Mouse (Mus musculus): Measurements from ENCODE around the gene Foxk2. TPM values are rescaled to one million over a fixed set of nuclear protein-coding genes. Genes with fewer than 3 reads are reported as not detected.

Foxk2 gene
- polyA plus RNA-seq, 2 experiments = 3.1 to 9.9 TPM

- Histone ChIP-seq H3K9me3 (ENCODE audit: control insufficient read depth, low read length) (no peaks in the 10 kb centered on the region), H3K9ac (replicated peaks) (no peak overlapping the region), H3K27me3 (ENCODE audit: control insufficient read depth, insufficient read depth, low read length) (no peaks in the 10 kb centered on the region), H3K4me1 (replicated peaks; ENCODE audit: control insufficient read depth in 2 of 2, insufficient read depth in 2 of 2, low read length in 1 of 2) (no peaks in the 10 kb centered on the region), H3K4me3 (ENCODE audit: insufficient read depth in 1 of 2, low read depth in 2 of 2, low read length in 2 of 2) (no peak overlapping the region), H3K36me3 (replicated peaks; ENCODE audit: control insufficient read depth, insufficient read depth, low read depth) (peaks cover 99% of the 10 kb centered on the region), H3K4me2 (ENCODE audit: low read depth) (no peak overlapping the region), H3K27ac (no peak overlapping the region)
- TF ChIP-seq CTCF (IDR thresholded peaks at IDR 0.05; ENCODE audit: low read depth) = no peak
- no peak for TF ChIP-seq EP300 (IDR thresholded peaks at IDR 0.05; ENCODE audit: low read depth)
- no peak for ATAC-seq (ENCODE audit: insufficient read depth)
- no peak for DNase-seq (ENCODE audit: low read depth in 3 of 3, low spot score in 3 of 3)
- WGBS (ENCODE audit: insufficient replicate concordance) = 92% methylated on average over 8 of the region's 8 CpGs
These were observed 9.6 kb upstream of the Foxk2 start for GRCm38 (mm10) chr11:121250196-121250595.

- Histone ChIP-seq H3K27me3 (ENCODE audit: control insufficient read depth, insufficient read depth, low read length) (no peaks in the 10 kb centered on the region), H3K4me1 (replicated peaks; ENCODE audit: control insufficient read depth in 2 of 2, insufficient read depth in 2 of 2, low read length in 1 of 2) (peaks cover 4 to 17% of the 10 kb centered on the region in 2 experiments), H3K27ac (peak overlapping the region; percentile 65), H3K36me3 (replicated peaks; ENCODE audit: control insufficient read depth, insufficient read depth, low read depth) (peaks cover 38% of the 10 kb centered on the region), H3K9ac (replicated peaks) (peak overlapping the region; percentile 97), H3K4me2 (ENCODE audit: low read depth) (peak overlapping the region; percentile 87), H3K9me3 (ENCODE audit: control insufficient read depth, low read length) (no peaks in the 10 kb centered on the region), H3K4me3 (ENCODE audit: insufficient read depth in 1 of 2, low read depth in 2 of 2, low read length in 2 of 2) (peak overlapping the region; percentile 99 to 100)
- TF ChIP-seq EP300 (IDR thresholded peaks at IDR 0.05; ENCODE audit: low read depth) (no peak), CTCF (IDR thresholded peaks at IDR 0.05; ENCODE audit: low read depth) (no peak)
- peak; percentile 54 for ATAC-seq (ENCODE audit: insufficient read depth)
- WGBS (ENCODE audit: insufficient replicate concordance) = under 1% methylated on average over 59 of the region's 60 CpGs
- no peak for DNase-seq (ENCODE audit: low read depth in 3 of 3, low spot score in 3 of 3)
These were observed 569 bp downstream of the Foxk2 start for GRCm38 (mm10) chr11:121260211-121260906.

- TF ChIP-seq CTCF (IDR thresholded peaks at IDR 0.05; ENCODE audit: low read depth) (no peak), EP300 (IDR thresholded peaks at IDR 0.05; ENCODE audit: low read depth) (no peak)
- H3K9me3 ChIP-seq (ENCODE audit: control insufficient read depth, low read length) = no peaks in the 10 kb centered on the region
- DNase-seq (ENCODE audit: low read depth in 3 of 3, low spot score in 3 of 3) = no peak
- peaks cover 4 to 17% of the 10 kb centered on the region in 2 experiments for H3K4me1 ChIP-seq (replicated peaks; ENCODE audit: control insufficient read depth in 2 of 2, insufficient read depth in 2 of 2, low read length in 1 of 2)
- H3K27ac ChIP-seq = no peak overlapping the region
- H3K27me3 ChIP-seq (ENCODE audit: control insufficient read depth, insufficient read depth, low read length) = no peaks in the 10 kb centered on the region
- 36% methylated on average over 2 of the region's 2 CpGs for WGBS (ENCODE audit: insufficient replicate concordance)
- peak overlapping the region; percentile 97 for H3K9ac ChIP-seq (replicated peaks)
- H3K36me3 ChIP-seq (replicated peaks; ENCODE audit: control insufficient read depth, insufficient read depth, low read depth) = peaks cover 31% of the 10 kb centered on the region
- no peak for ATAC-seq (ENCODE audit: insufficient read depth)
- peak overlapping the region; percentile 87 for H3K4me2 ChIP-seq (ENCODE audit: low read depth)
- peak overlapping the region; percentile 99 to 100 for H3K4me3 ChIP-seq (ENCODE audit: insufficient read depth in 1 of 2, low read depth in 2 of 2, low read length in 2 of 2)
These were observed 1.3 kb downstream of the Foxk2 start for GRCm38 (mm10) chr11:121261074-121261473.

DNA sequence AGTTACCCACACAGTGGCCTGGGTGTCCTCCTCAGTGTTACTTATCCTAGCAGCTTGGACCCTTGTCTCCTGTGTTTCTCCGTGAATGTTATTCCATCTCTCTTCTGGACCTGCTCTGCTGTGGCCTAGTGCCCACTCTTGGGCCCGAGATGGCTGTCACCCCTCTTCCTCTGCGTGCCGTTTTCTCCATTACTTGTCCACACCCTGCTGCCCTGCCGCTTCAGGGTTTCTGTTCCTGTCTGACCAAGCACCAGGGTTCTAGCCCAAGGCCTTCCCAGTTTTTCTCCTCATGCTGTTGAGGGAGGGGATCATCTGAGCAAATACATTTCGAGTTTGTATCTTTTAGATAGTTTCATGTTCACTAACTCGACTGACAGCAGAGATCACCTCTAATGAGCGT lies 17.7 kb downstream of the Foxk2 start:
- ATAC-seq (ENCODE audit: insufficient read depth) (no peak), DNase-seq (ENCODE audit: low read depth in 3 of 3, low spot score in 3 of 3) (no peak)
- no peak overlapping the region for H3K9ac ChIP-seq (replicated peaks)
- H3K4me1 ChIP-seq (replicated peaks; ENCODE audit: control insufficient read depth in 2 of 2, insufficient read depth in 2 of 2, low read length in 1 of 2) = peaks cover 0 to 9% of the 10 kb centered on the region in 2 experiments; a peak in 3 of 4 replicates
- no peak overlapping the region for H3K4me2 ChIP-seq (ENCODE audit: low read depth)
- TF ChIP-seq EP300 (IDR thresholded peaks at IDR 0.05; ENCODE audit: low read depth) = no peak
- no peak for TF ChIP-seq CTCF (IDR thresholded peaks at IDR 0.05; ENCODE audit: low read depth)
- H3K27me3 ChIP-seq (ENCODE audit: control insufficient read depth, insufficient read depth, low read length) = no peaks in the 10 kb centered on the region
- 77% methylated on average over 8 of the region's 8 CpGs for WGBS (ENCODE audit: insufficient replicate concordance)
- no peaks in the 10 kb centered on the region for H3K9me3 ChIP-seq (ENCODE audit: control insufficient read depth, low read length)
- no peak overlapping the region for H3K27ac ChIP-seq
- H3K4me3 ChIP-seq (ENCODE audit: insufficient read depth in 1 of 2, low read depth in 2 of 2, low read length in 2 of 2) = no peak overlapping the region
- no peaks in the 10 kb centered on the region; the same call in 1 of the 2 replicates for H3K36me3 ChIP-seq (replicated peaks; ENCODE audit: control insufficient read depth, insufficient read depth, low read depth)

DNA sequence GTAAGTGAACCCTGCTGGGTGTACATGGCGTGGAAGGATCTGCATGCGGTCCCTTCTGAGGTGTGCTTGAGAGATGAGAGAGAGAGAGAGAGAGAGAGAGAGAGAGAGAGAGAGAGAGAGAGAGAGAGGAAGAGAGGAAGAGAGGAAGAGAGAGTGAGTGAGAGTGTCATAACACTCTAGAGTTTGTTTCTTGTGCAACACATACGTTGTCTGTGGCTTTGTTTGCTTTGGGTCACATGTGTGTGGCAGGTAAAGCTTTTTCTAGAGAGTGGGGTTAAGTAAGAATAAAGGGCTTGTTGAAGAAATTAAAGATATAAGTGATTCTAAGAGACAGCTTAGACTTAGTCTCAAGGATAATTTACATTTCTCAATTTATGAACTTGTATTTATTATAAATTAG lies 18.2 kb downstream of the Foxk2 start:
- ATAC-seq (ENCODE audit: insufficient read depth) (no peak), DNase-seq (ENCODE audit: low read depth in 3 of 3, low spot score in 3 of 3) (no peak)
- Histone ChIP-seq H3K4me3 (ENCODE audit: insufficient read depth in 1 of 2, low read depth in 2 of 2, low read length in 2 of 2) (no peak overlapping the region), H3K9me3 (ENCODE audit: control insufficient read depth, low read length) (no peaks in the 10 kb centered on the region), H3K9ac (replicated peaks) (no peak overlapping the region), H3K36me3 (replicated peaks; ENCODE audit: control insufficient read depth, insufficient read depth, low read depth) (no peaks in the 10 kb centered on the region; the same call in 1 of the 2 replicates), H3K27me3 (ENCODE audit: control insufficient read depth, insufficient read depth, low read length) (no peaks in the 10 kb centered on the region), H3K4me2 (ENCODE audit: low read depth) (no peak overlapping the region), H3K4me1 (replicated peaks; ENCODE audit: control insufficient read depth in 2 of 2, insufficient read depth in 2 of 2, low read length in 1 of 2) (peaks cover 0 to 14% of the 10 kb centered on the region in 2 experiments), H3K27ac (no peak overlapping the region)
- TF ChIP-seq EP300 (IDR thresholded peaks at IDR 0.05; ENCODE audit: low read depth) (no peak), CTCF (IDR thresholded peaks at IDR 0.05; ENCODE audit: low read depth) (no peak)
- 64% methylated on average over 3 of the region's 3 CpGs for WGBS (ENCODE audit: insufficient replicate concordance)
